Mouse (Mus musculus) heart, adult 10 weeks (tissue): Measurements from ENCODE around the gene Mgat4e. TPM values are rescaled to one million over a fixed set of nuclear protein-coding genes. Genes with fewer than 3 reads are reported as not detected.

ENCODE experiments used
- polyA plus RNA-seq: library from polyadenylated mRNA; stranded (reverse); fragments of 350-450 nt; fragmentation: Illumina TruSeq; extraction: RNeasy Lipid Tissue Mini Kit (QIAGEN cat#74804); gene quantifications from one replicate; pipeline ENCODE4 v1.2.3, GENCODE M21; 2014; ENCODE audit warnings: low read depth, low replicate concordance

Mgat4e gene
- not detected for polyA plus RNA-seq

GRCm38 (mm10) chr1:134549632-134550132 lies at the start of gene Mgat4e:
Gene Mgat4e, minus strand, starts transcription at chr1:134549682.

GRCm38 (mm10) chr1:134559976-134560375 lies 10.5 kb upstream of the Mgat4e start, which contains the start of gene Kdm5b:
Gene Kdm5b, plus strand, starts transcription at chr1:134560171.

GRCm38 (mm10) chr1:134494428-134495215 lies 54.9 kb downstream of the Mgat4e start, which contains the start of gene Rabif:
Gene Rabif, plus strand, starts transcription at chr1:134494648.

Other genes starting within 250 kb of the Mgat4e start
- 1.8 TPM for gene Ppfia4, start 216.8 kb downstream of the Mgat4e start, polyA plus RNA-seq
- 14.8 TPM for gene Tmem183a, start 187.7 kb downstream of the Mgat4e start, polyA plus RNA-seq
- gene 4933406M09Rik, start 163.7 kb downstream of the Mgat4e start, polyA plus RNA-seq, result not detected
- 30.1 TPM for gene Cyb5r1, start 144.1 kb downstream of the Mgat4e start, polyA plus RNA-seq
- 114 TPM for gene Adipor1, start 134.3 kb downstream of the Mgat4e start, polyA plus RNA-seq
- 21.7 TPM for gene Klhl12, start 94.2 kb downstream of the Mgat4e start, polyA plus RNA-seq
- gene Rabif, start 55.0 kb downstream of the Mgat4e start, polyA plus RNA-seq, result 11.0 TPM
- gene Kdm5b, start 10.5 kb upstream of the Mgat4e start, polyA plus RNA-seq, result 5.4 TPM
- gene Syt2, start 97.0 kb upstream of the Mgat4e start, polyA plus RNA-seq, result not detected